Mouse (Mus musculus) C2C12 (cell line): Measurements from ENCODE around the gene Agap1.

Experiments
- CTCF ChIP-seq: IDR thresholded peaks from one replicate; pipeline ENCODE4 v1.5.1; 2011; ENCODE audit not compliant: control insufficient read depth, insufficient read depth, insufficient read length
- FOSL1 ChIP-seq: IDR thresholded peaks from one replicate; pipeline ENCODE4 v1.8.0; 2011; ENCODE audit warnings: mild to moderate bottlenecking, low read length; ENCODE audit not compliant: poor library complexity, insufficient read depth, severe bottlenecking
- MAX ChIP-seq: IDR thresholded peaks from one replicate; pipeline ENCODE4 v1.6.1; 2011; ENCODE audit warnings: mild to moderate bottlenecking, control low read depth
- MYOG ChIP-seq: IDR thresholded peaks from one replicate; pipeline ENCODE4 v1.6.1; 2011; ENCODE audit not compliant: control insufficient read depth, insufficient read length; ENCODE audit errors: extremely low read depth
- USF1 ChIP-seq: IDR thresholded peaks from one replicate; pipeline ENCODE4 v1.6.1; 2011; ENCODE audit warnings: low read depth, mild to moderate bottlenecking, control low read depth, moderate library complexity

DNA sequence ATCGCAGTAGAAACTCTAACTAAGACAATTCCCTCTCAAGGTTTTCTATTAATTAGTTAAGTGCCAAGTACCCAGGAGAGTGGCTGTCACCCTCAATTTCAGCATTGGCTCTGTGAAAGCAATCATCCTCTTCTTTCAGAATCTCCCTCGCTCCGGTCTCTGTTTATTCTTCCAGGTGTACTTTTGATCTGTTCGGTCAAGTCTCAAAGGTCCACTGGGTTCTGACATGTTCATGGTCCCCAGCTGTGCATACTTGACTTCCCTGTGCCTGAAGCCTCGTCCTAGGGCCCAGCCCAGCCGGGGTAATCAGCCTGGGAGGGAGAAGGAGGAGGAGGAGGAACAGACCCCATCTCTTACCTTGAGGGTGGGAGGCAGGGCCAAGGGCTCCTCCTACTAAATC is 464.6 kb downstream of the Agap1 start:
- TF ChIP-seq CTCF (no peak), USF1 (no peak), MAX (no peak), FOSL1 (no peak), MYOG (no peak)
